Mouse (Mus musculus) heart, embryonic 12.5 days (tissue): ENCODE data around the gene Otop3. TPM values are rescaled to one million over a fixed set of nuclear protein-coding genes. Genes with fewer than 3 reads are reported as not detected.

Experiments used
- ATAC-seq: fragments of 200-750 bp; cut with Nextera tagmentation; 2 replicates; pipeline ENCODE4 v1.8.0; 2017; ENCODE audit warnings: moderate TSS enrichment, moderate library complexity; ENCODE audit not compliant: insufficient number of reproducible peaks, low FRiP score
- H3K27ac ChIP-seq: fragments of 300-500 bp; sonication (generic); 2 replicates; pipeline ENCODE4 v1.5.1; 2016; ENCODE audit warnings: mild to moderate bottlenecking, moderate library complexity; ENCODE audit not compliant: poor library complexity, severe bottlenecking
- H3K27me3 ChIP-seq: fragments of 300-500 bp; sonication (generic); replicated peaks from 2 replicates; pipeline ENCODE4 v1.6.1; 2016; ENCODE audit warnings: mild to moderate bottlenecking, moderate library complexity
- H3K36me3 ChIP-seq: fragments of 300-500 bp; sonication (generic); 2 replicates; pipeline ENCODE4 v1.6.1; 2016; ENCODE audit warnings: mild to moderate bottlenecking, moderate library complexity
- H3K4me1 ChIP-seq: fragments of 300-500 bp; sonication (generic); replicated peaks from 2 replicates; pipeline ENCODE4 v1.6.1; 2016; ENCODE audit warnings: mild to moderate bottlenecking
- H3K4me2 ChIP-seq: fragments of 300-500 bp; sonication (generic); 2 replicates; pipeline ENCODE4 v1.6.1; 2016; ENCODE audit warnings: mild to moderate bottlenecking, moderate library complexity
- H3K4me3 ChIP-seq: fragments of 300-500 bp; sonication (generic); 2 replicates; pipeline ENCODE4 v1.5.1; 2016; ENCODE audit warnings: mild to moderate bottlenecking
- H3K9ac ChIP-seq: fragments of 300-500 bp; sonication (generic); 2 replicates; pipeline ENCODE4 v1.6.1; 2016; ENCODE audit warnings: mild to moderate bottlenecking, moderate library complexity
- H3K9me3 ChIP-seq: fragments of 300-500 bp; sonication (generic); replicated peaks from 2 replicates; pipeline ENCODE4 v1.6.1; 2016; ENCODE audit warnings: mild to moderate bottlenecking, moderate library complexity
- WGBS: fragments of 180-500 bp; shearing (Covaris S2); methylation state at CpG from one replicate; pipeline ENCODE4 v1.1.7; 2016; 5-methylcytosine and 5-hydroxymethylcytosine counted together
- polyA plus RNA-seq: library from polyadenylated mRNA; unstranded; fragments of >200 nt; fragmentation: Nextera tagmentation; extraction: Ambion mirVana; gene quantifications from 2 replicates; pipeline ENCODE4 v1.2.1, GENCODE M21; 2016

Otop3 gene
- polyA plus RNA-seq, 1 experiment from 2014 or later = not detected

DNA sequence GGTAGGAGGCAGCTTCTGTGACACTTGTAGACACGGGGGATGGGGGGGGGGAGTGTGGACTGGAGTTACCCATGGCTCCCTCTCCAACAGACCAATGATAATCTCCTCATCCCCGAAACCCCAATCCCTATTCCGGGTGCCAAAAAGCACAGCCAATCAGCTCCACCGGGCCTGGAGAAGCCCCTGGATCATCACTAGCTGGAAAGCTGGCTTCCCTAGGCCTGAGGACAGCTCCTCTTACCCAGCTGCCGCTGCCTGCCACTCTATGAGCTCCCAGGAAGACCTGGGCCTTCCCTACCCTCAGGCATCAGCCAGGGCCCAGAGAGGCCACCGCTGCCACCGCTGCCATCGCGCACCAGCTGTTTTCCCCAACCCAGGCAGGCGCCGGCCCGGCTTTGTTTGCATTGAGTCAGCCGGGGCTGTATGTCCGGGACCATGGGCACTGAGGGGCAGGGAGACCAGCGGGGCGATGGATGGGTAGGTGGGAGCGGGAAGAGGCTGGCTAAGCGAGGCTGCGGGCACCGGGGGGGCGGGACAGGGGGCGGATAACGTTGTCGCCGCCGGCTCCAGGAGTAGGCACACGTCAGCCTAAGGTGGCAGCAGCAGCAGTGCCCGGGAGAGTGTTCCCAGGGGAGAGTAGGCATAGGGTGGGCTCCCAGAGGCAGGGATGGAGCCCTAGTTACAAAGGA is 32.3 kb downstream of the Otop3 start:
- peak; percentile 13; the same call in 1 of the 2 replicates for ATAC-seq
- H3K4me1 ChIP-seq = peaks cover 24% of the 10 kb centered on the region
- no peak overlapping the region for H3K27ac ChIP-seq
- peak overlapping the region; percentile 60 for H3K4me3 ChIP-seq
- H3K9ac ChIP-seq = peak overlapping the region; percentile 70
- H3K9me3 ChIP-seq = no peaks in the 10 kb centered on the region
- H3K36me3 ChIP-seq = no peaks in the 10 kb centered on the region
- WGBS = 4% methylated on average over 28 of the region's 28 CpGs
- H3K27me3 ChIP-seq = peaks cover 73% of the 10 kb centered on the region
- H3K4me2 ChIP-seq = peak overlapping the region; percentile 95

DNA sequence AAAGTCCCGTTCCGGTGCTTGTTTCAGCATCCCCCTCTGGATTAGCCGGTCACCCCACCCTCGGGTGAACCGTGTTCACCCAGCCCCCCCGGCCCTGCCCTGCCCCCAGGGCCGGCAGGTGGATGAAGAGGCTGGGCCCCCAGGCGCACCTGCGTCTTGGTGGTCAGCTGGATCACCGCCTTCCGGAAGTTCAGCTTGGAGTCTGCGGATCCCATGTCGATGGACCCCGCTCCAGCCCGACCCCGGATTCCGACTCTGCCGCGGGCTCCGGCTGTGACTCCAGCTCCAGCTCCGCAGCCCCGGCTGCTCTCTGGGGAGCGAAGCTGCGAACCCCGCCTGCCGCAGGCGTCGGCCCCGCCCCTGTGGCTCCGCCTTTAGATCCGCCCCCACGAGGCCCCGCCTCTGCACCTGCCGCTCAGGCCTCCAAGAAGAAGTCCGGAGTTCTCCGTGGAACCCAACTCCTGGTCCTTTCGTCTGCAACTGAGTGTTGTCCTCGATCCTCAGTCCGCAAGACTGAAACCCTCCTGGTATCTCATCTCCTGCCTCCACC is 32.9 kb downstream of the Otop3 start, which contains the start of gene Hid1:
Gene Hid1, minus strand, starts transcription at position 362 of the 550 bp plus-strand sequence.
- peaks cover 24% of the 10 kb centered on the region for H3K4me1 ChIP-seq
- H3K36me3 ChIP-seq = no peaks in the 10 kb centered on the region
- WGBS = under 1% methylated on average over 39 of the region's 39 CpGs
- peak within 1 kb of the TSS; percentile 70 for H3K9ac ChIP-seq
- peak; percentile 78 for ATAC-seq
- no peak within 1 kb of the TSS for H3K27ac ChIP-seq
- peak within 1 kb of the TSS; percentile 60 for H3K4me3 ChIP-seq
- H3K9me3 ChIP-seq = no peaks in the 10 kb centered on the region
- H3K4me2 ChIP-seq = peak within 1 kb of the TSS; percentile 95
- peaks cover 76% of the 10 kb centered on the region for H3K27me3 ChIP-seq

DNA sequence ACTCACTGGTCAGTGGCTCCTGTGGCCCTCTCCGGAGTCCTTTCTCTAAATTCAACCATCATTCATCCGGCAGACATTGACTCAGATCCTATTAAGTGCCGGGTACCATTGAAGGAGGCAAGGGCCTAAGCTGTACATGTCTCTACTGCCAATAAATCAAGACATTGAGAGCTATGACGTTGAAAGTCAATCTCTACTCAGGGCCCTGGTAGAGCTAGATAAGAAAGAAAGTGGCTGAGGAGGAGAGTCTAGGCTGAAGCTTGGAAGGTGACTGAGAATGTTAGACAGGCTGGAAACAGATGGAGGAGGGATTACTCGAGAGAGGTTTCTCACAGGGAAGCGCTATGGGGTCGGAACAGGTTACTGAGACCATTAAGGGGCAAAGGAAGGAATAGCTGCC is 35.8 kb downstream of the Otop3 start:
- no peak overlapping the region for H3K27ac ChIP-seq
- peaks cover 34% of the 10 kb centered on the region for H3K4me1 ChIP-seq
- no peak overlapping the region for H3K9ac ChIP-seq
- no peak overlapping the region for H3K4me2 ChIP-seq
- H3K36me3 ChIP-seq = no peaks in the 10 kb centered on the region
- H3K4me3 ChIP-seq = no peak overlapping the region
- no peaks in the 10 kb centered on the region for H3K9me3 ChIP-seq
- WGBS = 50% methylated on average over 7 of the region's 7 CpGs
- ATAC-seq = no peak
- H3K27me3 ChIP-seq = peaks cover 78% of the 10 kb centered on the region

DNA sequence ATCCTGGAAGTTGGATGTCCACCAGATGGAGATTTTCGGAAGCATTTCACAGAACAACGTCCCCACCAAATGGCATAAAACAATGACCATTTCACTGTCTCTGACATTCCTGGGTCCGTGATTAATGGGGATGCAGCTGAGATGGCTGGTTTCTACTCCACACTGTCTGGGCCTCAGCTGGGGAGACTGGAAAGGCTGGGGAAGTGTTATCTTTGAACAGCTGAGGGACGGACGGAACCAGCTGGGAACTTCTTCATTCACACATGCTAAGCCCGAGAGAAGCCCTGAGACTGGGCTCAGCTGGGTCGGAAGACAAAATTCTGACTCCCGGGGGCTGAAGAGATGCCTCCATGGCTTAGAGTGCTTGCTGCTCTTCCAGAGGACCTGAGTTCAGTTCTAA is 36.8 kb downstream of the Otop3 start:
- no peak for ATAC-seq
- WGBS = 54% methylated on average over 8 of the region's 8 CpGs
- no peak overlapping the region for H3K9ac ChIP-seq
- no peak overlapping the region for H3K27ac ChIP-seq
- H3K4me1 ChIP-seq = peaks cover 24% of the 10 kb centered on the region
- no peaks in the 10 kb centered on the region for H3K9me3 ChIP-seq
- H3K27me3 ChIP-seq = peaks cover 78% of the 10 kb centered on the region
- no peak overlapping the region for H3K4me2 ChIP-seq
- H3K36me3 ChIP-seq = no peaks in the 10 kb centered on the region
- no peak overlapping the region for H3K4me3 ChIP-seq

DNA sequence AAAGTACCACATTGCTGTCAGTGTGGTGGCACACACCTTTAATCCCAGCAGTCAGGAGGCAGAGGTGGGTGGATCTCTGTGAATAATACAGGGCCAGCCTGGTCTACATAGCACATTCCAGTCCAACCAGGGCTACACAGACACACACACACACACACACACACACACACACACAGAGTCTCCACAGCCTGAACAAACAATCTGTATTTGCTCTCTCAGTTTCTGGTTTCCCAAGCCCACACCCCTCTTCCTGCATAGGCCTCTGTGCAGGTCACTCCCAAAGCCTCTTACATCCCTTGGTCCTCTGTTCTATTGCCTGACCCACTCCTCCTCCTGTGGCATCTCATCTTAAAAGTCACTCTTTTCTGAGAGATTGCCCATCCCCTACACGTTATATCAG is 37.5 kb downstream of the Otop3 start:
- Histone ChIP-seq H3K4me3 (no peak overlapping the region), H3K27ac (no peak overlapping the region), H3K9me3 (no peaks in the 10 kb centered on the region), H3K4me2 (no peak overlapping the region), H3K27me3 (peaks cover 77% of the 10 kb centered on the region), H3K9ac (no peak overlapping the region), H3K36me3 (no peaks in the 10 kb centered on the region), H3K4me1 (peaks cover 18% of the 10 kb centered on the region)
- 57% methylated on average over 1 of the region's 1 CpGs for WGBS
- ATAC-seq = no peak

DNA sequence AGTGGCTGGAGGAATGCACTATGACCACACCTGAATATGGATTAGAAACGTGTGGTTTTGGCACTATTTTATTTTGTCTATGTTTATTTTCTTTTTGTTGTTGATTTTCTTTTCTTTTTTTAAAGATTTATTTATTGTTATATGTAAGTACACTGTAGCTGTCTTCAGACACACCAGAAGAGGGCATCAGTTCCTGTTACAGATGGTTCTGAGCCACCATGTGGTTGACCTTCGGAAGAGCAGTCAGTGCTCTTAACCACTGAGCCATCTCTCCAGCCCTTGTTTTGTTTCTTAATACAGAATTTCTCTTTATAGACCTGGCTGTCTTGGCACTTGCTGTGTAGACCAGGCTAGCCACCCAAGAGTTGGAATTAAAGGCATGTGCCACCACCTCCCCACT is 38.2 kb downstream of the Otop3 start:
- Histone ChIP-seq H3K4me2 (no peak overlapping the region), H3K9ac (no peak overlapping the region), H3K9me3 (no peaks in the 10 kb centered on the region), H3K36me3 (no peaks in the 10 kb centered on the region), H3K27me3 (peaks cover 75% of the 10 kb centered on the region), H3K4me1 (peaks cover 14% of the 10 kb centered on the region), H3K4me3 (no peak overlapping the region), H3K27ac (no peak overlapping the region)
- no peak for ATAC-seq
- 49% methylated on average over 2 of the region's 2 CpGs for WGBS

DNA sequence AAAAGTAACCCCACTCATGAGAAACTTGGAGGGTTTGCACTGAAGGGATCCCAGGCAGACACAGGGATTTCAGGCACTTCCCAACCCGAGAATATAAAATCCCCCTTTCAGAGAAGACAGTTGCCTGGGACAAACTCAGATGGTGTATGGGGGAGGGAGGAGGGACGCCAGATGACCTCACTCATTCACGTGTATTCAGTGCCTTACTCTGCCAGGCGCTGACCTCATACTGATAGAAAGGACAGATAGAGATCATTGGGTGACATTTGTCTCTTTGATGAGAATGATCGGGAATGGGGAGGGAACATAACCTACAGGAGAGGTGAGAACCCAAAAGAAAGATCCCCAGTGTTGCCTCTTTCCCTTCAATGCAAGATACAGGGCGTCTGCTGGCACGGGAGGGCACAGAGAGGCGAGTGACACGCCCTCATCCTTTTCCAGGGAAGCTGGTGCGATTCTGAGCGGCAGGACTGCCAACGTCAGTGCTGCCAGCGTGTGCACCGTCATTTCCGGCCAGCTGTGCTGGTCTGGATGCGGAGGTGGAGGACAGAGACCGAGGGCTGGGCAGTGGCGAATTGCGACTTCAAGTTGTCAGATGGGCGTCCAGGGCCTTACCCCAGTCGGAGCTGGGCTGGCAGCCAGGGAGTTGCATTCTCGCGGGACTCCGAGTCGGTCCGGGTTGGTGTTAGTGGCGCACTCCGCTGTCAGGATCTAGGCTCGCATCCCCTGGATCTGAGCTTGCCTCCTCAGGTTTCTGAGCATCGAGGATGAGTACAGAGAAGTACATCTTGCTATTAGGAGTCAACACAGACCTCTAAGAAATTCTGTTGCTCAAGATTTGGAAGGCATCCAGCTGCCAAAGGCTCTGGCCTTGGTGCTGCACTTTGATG is 39.5 kb downstream of the Otop3 start:
- Histone ChIP-seq H3K36me3 (no peaks in the 10 kb centered on the region), H3K4me3 (peak overlapping the region; percentile 42), H3K27me3 (peaks cover 66% of the 10 kb centered on the region), H3K4me2 (peak overlapping the region; percentile 76), H3K9me3 (peaks cover 4% of the 10 kb centered on the region; the same call in 1 of the 2 replicates), H3K4me1 (peaks cover 14% of the 10 kb centered on the region), H3K9ac (peak overlapping the region; percentile 67), H3K27ac (no peak overlapping the region)
- peak; percentile 55; the same call in 1 of the 2 replicates for ATAC-seq
- 2% methylated on average over 30 of the region's 30 CpGs for WGBS

DNA sequence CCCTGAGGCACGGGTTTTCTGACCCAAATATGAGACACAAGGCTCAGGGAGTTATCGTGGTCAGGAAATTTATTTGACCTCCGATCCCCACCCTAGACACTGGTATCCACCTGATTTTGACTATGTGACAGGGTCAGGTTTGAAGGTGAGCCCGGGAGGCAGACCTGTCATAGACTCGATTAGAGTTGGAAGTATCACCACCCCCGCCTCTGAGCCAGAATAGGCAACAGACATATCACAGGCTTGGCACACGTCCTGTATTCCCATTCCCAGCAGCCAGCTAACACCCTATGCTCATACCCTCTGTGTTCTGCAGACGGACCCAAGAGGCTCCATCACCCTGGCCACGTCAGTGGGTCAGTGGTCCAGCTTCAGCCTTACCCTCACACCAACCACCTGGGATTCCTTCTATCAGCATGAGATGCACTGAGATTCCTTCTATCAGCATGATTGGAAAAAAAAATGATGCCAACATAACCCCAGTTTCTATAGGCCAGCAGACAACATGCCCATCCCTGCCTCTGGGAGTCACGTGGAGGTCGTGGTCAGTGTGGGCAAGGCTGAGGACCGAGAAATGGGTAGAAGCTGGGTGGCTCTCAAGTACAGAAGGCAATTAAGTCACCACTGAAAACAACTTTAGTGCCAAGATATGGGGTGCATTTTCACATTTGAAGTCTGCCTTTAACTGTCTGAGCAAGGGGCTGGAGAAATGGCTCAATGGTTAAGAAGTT is 40.3 kb downstream of the Otop3 start:
- Histone ChIP-seq H3K9ac (peak overlapping the region; percentile 67; the same call in 1 of the 2 replicates), H3K36me3 (no peaks in the 10 kb centered on the region), H3K4me2 (peak overlapping the region; percentile 76), H3K9me3 (peaks cover 4% of the 10 kb centered on the region; the same call in 1 of the 2 replicates), H3K4me3 (peak overlapping the region; percentile 42), H3K4me1 (peaks cover 14% of the 10 kb centered on the region), H3K27me3 (peaks cover 60% of the 10 kb centered on the region), H3K27ac (no peak overlapping the region)
- 56% methylated on average over 12 of the region's 12 CpGs for WGBS
- ATAC-seq = no peak

DNA sequence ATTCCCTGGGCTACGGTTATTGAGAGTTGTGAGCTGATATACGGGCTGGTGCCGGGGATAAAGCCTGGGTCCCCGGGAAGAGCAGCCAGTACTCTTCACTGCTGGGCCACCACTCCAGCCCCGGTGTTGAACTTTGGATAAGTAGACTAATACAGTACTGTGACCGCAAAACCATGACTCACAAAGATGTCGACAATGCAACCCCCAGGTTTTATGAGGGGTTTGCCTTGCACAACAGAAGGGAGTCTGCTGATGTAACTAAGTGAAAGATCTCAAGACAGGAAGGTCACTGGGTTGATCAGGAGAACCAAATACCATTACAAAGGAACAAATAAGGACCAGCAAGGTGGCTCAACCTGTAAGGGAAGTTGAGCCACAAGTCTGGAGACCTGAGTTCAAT is 42.2 kb downstream of the Otop3 start:
- Histone ChIP-seq H3K4me1 (peaks cover 17% of the 10 kb centered on the region), H3K27me3 (peaks cover 42% of the 10 kb centered on the region), H3K36me3 (no peaks in the 10 kb centered on the region), H3K9me3 (peaks cover 4% of the 10 kb centered on the region; the same call in 1 of the 2 replicates), H3K9ac (no peak overlapping the region), H3K4me3 (no peak overlapping the region), H3K4me2 (no peak overlapping the region), H3K27ac (no peak overlapping the region)
- no peak for ATAC-seq
- 61% methylated on average over 7 of the region's 7 CpGs for WGBS

DNA sequence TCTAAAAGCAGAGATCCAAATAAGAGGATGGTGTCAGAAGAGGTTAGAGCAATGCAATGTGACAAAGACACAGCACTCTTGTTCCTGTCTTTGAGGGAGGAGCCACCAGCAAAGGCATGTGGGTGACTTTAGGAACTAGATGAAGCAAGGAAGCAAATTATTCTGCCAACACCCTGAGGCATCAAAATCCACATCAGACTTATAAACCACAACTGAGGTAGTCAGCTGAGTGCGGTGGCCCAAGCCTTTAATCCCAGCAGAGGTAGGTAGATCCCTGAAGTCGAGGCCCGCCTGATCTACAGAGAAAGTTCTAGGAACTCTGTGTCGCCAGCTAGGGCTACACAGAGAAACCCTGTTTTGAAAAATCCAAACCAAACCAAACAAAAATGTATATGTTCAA is 42.7 kb downstream of the Otop3 start:
- no peak overlapping the region for H3K4me2 ChIP-seq
- no peak overlapping the region for H3K9ac ChIP-seq
- no peaks in the 10 kb centered on the region for H3K36me3 ChIP-seq
- peaks cover 17% of the 10 kb centered on the region for H3K4me1 ChIP-seq
- peaks cover 38% of the 10 kb centered on the region for H3K27me3 ChIP-seq
- 81% methylated on average over 4 of the region's 4 CpGs for WGBS
- no peak for ATAC-seq
- no peak overlapping the region for H3K4me3 ChIP-seq
- H3K9me3 ChIP-seq = peaks cover 4% of the 10 kb centered on the region; the same call in 1 of the 2 replicates
- H3K27ac ChIP-seq = no peak overlapping the region
